ENCODE assay signal across 22 mouse cellular contexts in genomic region chr15:62230773-62231172, GRCm38 (mm10).
DNase-seq lines count a peak whose midpoint lies in the region; ATAC-seq lines count a peak whose summit lies in the region.
"Had no signal": no experiment of that assay in that cellular context is flagged by ENCODE, and none has a peak within 500 bp of the region (broad histone marks: within the 10 kb centered on the region; RNA-seq: fewer than 3 reads in every experiment).

No protein-coding gene starts in this region.

- peak; percentile 43 for DNase-seq in heart, adult 11 months
- DNase-seq in heart, adult 9 months (ENCODE audit: low spot score in 2 of 2): no peak
- no peak for DNase-seq in heart, embryonic 10.5 days (ENCODE audit: low spot score)
- DNase-seq in heart, postnatal 4 days: peak; percentile 20
- DNase-seq in heart, postnatal 25 days (ENCODE audit: low spot score): no peak
- DNase-seq in embryo, embryonic 10 days (ENCODE audit: low spot score): no peak
- DNase-seq: adrenal gland, adult 2 months; adrenal gland, postnatal 25 days; B cell, adult 2 months; cerebellum, adult 18-20 months; cerebellum, adult 9-11 months; cerebellum, postnatal 36 days; forebrain, postnatal 0 days; gastrocnemius, postnatal 14 days; kidney, adult 18-20 months; kidney, postnatal 10 days had no signal

- no peaks in the 10 kb centered on the region for H3K9me3 ChIP-seq in heart, embryonic 14.5 days (ENCODE audit: control insufficient read depth, low read length)
- no peaks in the 10 kb centered on the region for H3K9me3 ChIP-seq in heart, embryonic 10.5 days
- H3K9me3 ChIP-seq: embryonic facial prominence, embryonic 10.5 days; forebrain, embryonic 13.5 days; hindbrain, embryonic 15.5 days had no signal

- no peaks in the 10 kb centered on the region for H3K36me3 ChIP-seq in heart, embryonic 14.5 days (ENCODE audit: control insufficient read depth, insufficient read depth, low read length)
- no peaks in the 10 kb centered on the region for H3K36me3 ChIP-seq in heart, embryonic 10.5 days
- H3K36me3 ChIP-seq: embryonic facial prominence, embryonic 10.5 days; hindbrain, embryonic 15.5 days had no signal

- 35% methylated on average over 5 of the region's 5 CpGs for WGBS in heart, embryonic 14.5 days
- 52% methylated on average over 5 of the region's 5 CpGs for WGBS in heart, embryonic 10.5 days

- no peak overlapping the region for H3K4me3 ChIP-seq in heart, embryonic 14.5 days (ENCODE audit: control insufficient read depth in 1 of 2, insufficient read depth in 1 of 2, low read depth in 1 of 2, low read length in 2 of 2)
- no peak overlapping the region for H3K4me3 ChIP-seq in heart, embryonic 10.5 days
- H3K4me3 ChIP-seq: embryonic facial prominence, embryonic 10.5 days; forebrain, embryonic 13.5 days; hindbrain, embryonic 15.5 days had no signal

- no peaks in the 10 kb centered on the region for H3K27me3 ChIP-seq in heart, embryonic 14.5 days (ENCODE audit: control insufficient read depth, insufficient read depth, low read length)
- H3K27me3 ChIP-seq in heart, embryonic 10.5 days (ENCODE audit: insufficient read depth, poor library complexity, severe bottlenecking): peaks cover 8% of the 10 kb centered on the region; the same call in 1 of the 2 replicates
- H3K27me3 ChIP-seq: forebrain, embryonic 13.5 days; hindbrain, embryonic 15.5 days; Patski had no signal

- H3K4me2 ChIP-seq in heart, embryonic 14.5 days (ENCODE audit: low read length): no peak overlapping the region
- H3K4me2 ChIP-seq: forebrain, embryonic 13.5 days; hindbrain, embryonic 15.5 days had no signal

- peak; percentile 92 for ATAC-seq in heart, embryonic 14.5 days (ENCODE audit: insufficient number of reproducible peaks, insufficient read depth, low FRiP score, low read depth)
- ATAC-seq: CD4-positive, CD25-positive, alpha-beta regulatory T cell, adult 4 months; forebrain, embryonic 13.5 days; forebrain, postnatal 0 days; Patski had no signal

- no peak overlapping the region for H3K9ac ChIP-seq in heart, embryonic 14.5 days (ENCODE audit: low read length)
- H3K9ac ChIP-seq: forebrain, embryonic 13.5 days; forebrain, postnatal 0 days; hindbrain, embryonic 15.5 days had no signal

- no peak overlapping the region for H3K27ac ChIP-seq in heart, embryonic 14.5 days (replicated peaks in 1 of 2; ENCODE audit: control insufficient read depth in 1 of 2, insufficient read depth in 1 of 2, low read depth in 2 of 2, low read length in 2 of 2)
- no peak overlapping the region for H3K27ac ChIP-seq in heart, embryonic 10.5 days
- H3K27ac ChIP-seq: embryonic facial prominence, embryonic 10.5 days; forebrain, embryonic 13.5 days; hindbrain, embryonic 15.5 days had no signal

- H3K4me1 ChIP-seq in heart, embryonic 14.5 days (ENCODE audit: control insufficient read depth in 2 of 2, insufficient read depth in 2 of 2, low read length in 2 of 2): peaks cover 4 to 15% of the 10 kb centered on the region in 2 experiments
- 0 out of 2 replicates have a peak, but pooled peaks cover 4% of the 10 kb centered on the region for H3K4me1 ChIP-seq in heart, embryonic 10.5 days
- H3K4me1 ChIP-seq: embryonic facial prominence, embryonic 10.5 days; forebrain, embryonic 13.5 days; hindbrain, embryonic 15.5 days had no signal

- intact Hi-C loops in heart, postnatal 25 days (cut with DNase I): loop anchor here (5.0 kb wide), 1 partner anchor 58 kb away; no protein-coding TSS in a partner anchor

Comparison
In these comparisons a context has a peak if more than half of its experiments do, and no peak if none do; other contexts are left out.
1. DNase-seq: peak in heart, adult 11 months (single experiment) and heart, postnatal 4 days (single experiment); none in heart, adult 9 months (0 of 2), heart, embryonic 10.5 days (single experiment), heart, postnatal 25 days (single experiment) and embryo, embryonic 10 days (single experiment).